Mouse (Mus musculus): ENCODE measurements around the gene Btbd9.

Gene Btbd9

GRCm38 (mm10) chr17:30392031-30392430 is 184.3 kb downstream of the Btbd9 start:
- no peak for DNase-seq (ENCODE audit: low spot score)

GRCm38 (mm10) chr17:30391220-30391619 is 185.1 kb downstream of the Btbd9 start:
- no peak for DNase-seq (ENCODE audit: low spot score)

GRCm38 (mm10) chr17:30389686-30390085 is 186.6 kb downstream of the Btbd9 start:
- no peak for DNase-seq (ENCODE audit: low spot score)

- DNase-seq (ENCODE audit: low spot score): no peak
Measured at GRCm38 (mm10) chr17:30388817-30389216, 187.5 kb downstream of the Btbd9 start.

GRCm38 (mm10) chr17:30388391-30388790 is 187.9 kb downstream of the Btbd9 start:
- no peak for DNase-seq (ENCODE audit: low spot score)

GRCm38 (mm10) chr17:30386241-30386640 is 190.0 kb downstream of the Btbd9 start:
- DNase-seq (ENCODE audit: low spot score): no peak

- no peak for DNase-seq (ENCODE audit: low spot score)
Measured at GRCm38 (mm10) chr17:30383649-30384048, 192.6 kb downstream of the Btbd9 start.

GRCm38 (mm10) chr17:30378221-30379010 is 197.9 kb downstream of the Btbd9 start:
- no peak for DNase-seq (ENCODE audit: low spot score)

GRCm38 (mm10) chr17:30377754-30378153 is 198.5 kb downstream of the Btbd9 start:
- DNase-seq (ENCODE audit: low spot score): no peak

GRCm38 (mm10) chr17:30375107-30375506 is 201.2 kb downstream of the Btbd9 start:
- no peak for DNase-seq (ENCODE audit: low spot score)

- DNase-seq (ENCODE audit: low spot score): no peak
Measured at GRCm38 (mm10) chr17:30368559-30368958, 207.7 kb downstream of the Btbd9 start.

- DNase-seq (ENCODE audit: low spot score): no peak
Measured at GRCm38 (mm10) chr17:30364701-30365100, 211.6 kb downstream of the Btbd9 start.

- DNase-seq (ENCODE audit: low spot score): no peak
Measured at GRCm38 (mm10) chr17:30363365-30363764, 212.9 kb downstream of the Btbd9 start.

- no peak for DNase-seq (ENCODE audit: low spot score)
Measured at GRCm38 (mm10) chr17:30360654-30361053, 215.6 kb downstream of the Btbd9 start.

- no peak for DNase-seq (ENCODE audit: low spot score)
Measured at GRCm38 (mm10) chr17:30359392-30359791, 216.9 kb downstream of the Btbd9 start.

GRCm38 (mm10) chr17:30355431-30355830 is 220.9 kb downstream of the Btbd9 start:
- DNase-seq (ENCODE audit: low spot score): no peak

GRCm38 (mm10) chr17:30354381-30354780 is 221.9 kb downstream of the Btbd9 start:
- DNase-seq (ENCODE audit: low spot score): no peak

- no peak for DNase-seq (ENCODE audit: low spot score)
Measured at GRCm38 (mm10) chr17:30348031-30348430, 228.3 kb downstream of the Btbd9 start.

GRCm38 (mm10) chr17:30347101-30347613 is 229.1 kb downstream of the Btbd9 start:
- DNase-seq (ENCODE audit: low spot score): no peak

GRCm38 (mm10) chr17:30345008-30345407 is 231.3 kb downstream of the Btbd9 start:
- DNase-seq (ENCODE audit: low spot score): no peak

- no peak for DNase-seq (ENCODE audit: low spot score)
Measured at GRCm38 (mm10) chr17:30343701-30344473, 232.4 kb downstream of the Btbd9 start.

- no peak for DNase-seq (ENCODE audit: low spot score)
Measured at GRCm38 (mm10) chr17:30341556-30341955, 234.7 kb downstream of the Btbd9 start.

GRCm38 (mm10) chr17:30340495-30341126 is 235.7 kb downstream of the Btbd9 start:
- no peak for DNase-seq (ENCODE audit: low spot score)
